Mouse (Mus musculus): Measurements from ENCODE around the gene Mapkapk3.
A peak's percentile ranks its signal among the peaks of the same experiment; 100 is the strongest.
"Not testable (repeated sequence)": the region's sequence is repeated elsewhere in the genome, so short reads cannot be mapped to it uniquely, and the experiment has no call there.

The Mapkapk3 gene

GRCm38 (mm10) chr9:107307886-107308285 lies 18.2 kb upstream of the Mapkapk3 start:
- no peak for DNase-seq (ENCODE audit: low read depth in 2 of 2, low spot score in 2 of 2)

GRCm38 (mm10) chr9:107307099-107307872 lies 17.6 kb upstream of the Mapkapk3 start:
- DNase-seq (ENCODE audit: low read depth in 2 of 2, low spot score in 2 of 2) = no peak

GRCm38 (mm10) chr9:107306673-107307072 lies 17.0 kb upstream of the Mapkapk3 start:
- DNase-seq (ENCODE audit: low read depth in 2 of 2, low spot score in 2 of 2) = not testable (repeated sequence)

- DNase-seq (ENCODE audit: low read depth in 2 of 2, low spot score in 2 of 2) = no peak
These were observed 16.2 kb upstream of the Mapkapk3 start for GRCm38 (mm10) chr9:107305601-107306542.

GRCm38 (mm10) chr9:107305012-107305411 lies 15.3 kb upstream of the Mapkapk3 start:
- no peak for DNase-seq (ENCODE audit: low read depth in 2 of 2, low spot score in 2 of 2)

GRCm38 (mm10) chr9:107304383-107304782 lies 14.7 kb upstream of the Mapkapk3 start:
- no peak for DNase-seq (ENCODE audit: low read depth in 2 of 2, low spot score in 2 of 2)

- DNase-seq (ENCODE audit: low read depth in 2 of 2, low spot score in 2 of 2) = no peak
These were observed 14.2 kb upstream of the Mapkapk3 start for GRCm38 (mm10) chr9:107303900-107304299.

GRCm38 (mm10) chr9:107303121-107303820 lies 13.6 kb upstream of the Mapkapk3 start:
- no peak for DNase-seq (ENCODE audit: low read depth in 2 of 2, low spot score in 2 of 2)

GRCm38 (mm10) chr9:107302592-107302991 lies 12.9 kb upstream of the Mapkapk3 start:
- no peak for DNase-seq (ENCODE audit: low read depth in 2 of 2, low spot score in 2 of 2)

GRCm38 (mm10) chr9:107301554-107302331 lies 12.1 kb upstream of the Mapkapk3 start:
- no peak for DNase-seq (ENCODE audit: low read depth in 2 of 2, low spot score in 2 of 2)

GRCm38 (mm10) chr9:107300224-107300973 lies 10.7 kb upstream of the Mapkapk3 start:
- no peak for DNase-seq (ENCODE audit: low read depth in 2 of 2, low spot score in 2 of 2)

- no peak for DNase-seq (ENCODE audit: low read depth in 2 of 2, low spot score in 2 of 2)
These were observed 10.1 kb upstream of the Mapkapk3 start for GRCm38 (mm10) chr9:107299783-107300182.

GRCm38 (mm10) chr9:107298876-107299275 lies 9.2 kb upstream of the Mapkapk3 start:
- DNase-seq (ENCODE audit: low read depth in 2 of 2, low spot score in 2 of 2) = no peak

GRCm38 (mm10) chr9:107298059-107298780 lies 8.5 kb upstream of the Mapkapk3 start:
- DNase-seq (ENCODE audit: low read depth in 2 of 2, low spot score in 2 of 2) = no peak

GRCm38 (mm10) chr9:107297658-107298057 lies 8.0 kb upstream of the Mapkapk3 start:
- DNase-seq (ENCODE audit: low read depth in 2 of 2, low spot score in 2 of 2) = no peak

- no peak for DNase-seq (ENCODE audit: low read depth in 2 of 2, low spot score in 2 of 2)
These were observed 7.4 kb upstream of the Mapkapk3 start for GRCm38 (mm10) chr9:107297059-107297458.

- peak; percentile 53 to 72 for DNase-seq (ENCODE audit: low read depth in 2 of 2, low spot score in 2 of 2)
These were observed 6.9 kb upstream of the Mapkapk3 start for GRCm38 (mm10) chr9:107296501-107296965.

- DNase-seq (ENCODE audit: low read depth in 2 of 2, low spot score in 2 of 2) = no peak
These were observed 6.4 kb upstream of the Mapkapk3 start for GRCm38 (mm10) chr9:107296041-107296440.

GRCm38 (mm10) chr9:107296016-107296040 lies 6.2 kb upstream of the Mapkapk3 start, which contains the start of gene Cish:
Cish (plus strand) TSS chr9:107296026.
- no peak for DNase-seq (ENCODE audit: low read depth in 2 of 2, low spot score in 2 of 2)

- peak; percentile 50 to 67 for DNase-seq (ENCODE audit: low read depth in 2 of 2, low spot score in 2 of 2)
These were observed 5.9 kb upstream of the Mapkapk3 start for GRCm38 (mm10) chr9:107295616-107296015.
